Mouse (Mus musculus) C2C12 (cell line): ENCODE results near the gene Smim27.

Experiments used
- CTCF ChIP-seq: IDR thresholded peaks from one replicate; pipeline ENCODE4 v1.5.1; 2011; ENCODE audit not compliant: control insufficient read depth, insufficient read depth, insufficient read length
- MYOD1 ChIP-seq: IDR thresholded peaks from one replicate; pipeline ENCODE4 v1.6.1; 2011; ENCODE audit warnings: low read depth; ENCODE audit not compliant: control insufficient read depth, insufficient read length

DNA sequence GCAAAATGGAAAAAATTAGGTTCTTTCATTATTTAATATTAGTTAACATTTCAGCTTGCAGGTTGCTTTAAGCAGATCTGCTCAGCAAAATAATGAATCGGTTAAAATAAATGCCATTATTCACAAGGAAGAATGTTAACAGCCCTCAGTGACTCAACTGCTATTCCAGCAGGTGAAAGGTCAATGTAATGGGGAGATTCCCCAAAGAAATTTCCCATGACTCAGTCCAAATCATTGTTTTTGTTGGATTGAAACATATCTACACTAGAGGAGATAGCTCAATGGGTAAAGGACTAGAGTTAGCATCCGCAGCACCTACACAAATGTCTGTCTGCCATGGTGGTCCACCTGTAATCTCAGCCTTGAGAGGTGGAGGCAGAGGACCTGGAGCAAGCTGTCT lies 19.7 kb downstream of the Smim27 start:
- TF ChIP-seq CTCF = no peak
- no peak for TF ChIP-seq MYOD1
